ENCODE assay signal across 20 mouse cellular contexts in the genomic region with DNA sequence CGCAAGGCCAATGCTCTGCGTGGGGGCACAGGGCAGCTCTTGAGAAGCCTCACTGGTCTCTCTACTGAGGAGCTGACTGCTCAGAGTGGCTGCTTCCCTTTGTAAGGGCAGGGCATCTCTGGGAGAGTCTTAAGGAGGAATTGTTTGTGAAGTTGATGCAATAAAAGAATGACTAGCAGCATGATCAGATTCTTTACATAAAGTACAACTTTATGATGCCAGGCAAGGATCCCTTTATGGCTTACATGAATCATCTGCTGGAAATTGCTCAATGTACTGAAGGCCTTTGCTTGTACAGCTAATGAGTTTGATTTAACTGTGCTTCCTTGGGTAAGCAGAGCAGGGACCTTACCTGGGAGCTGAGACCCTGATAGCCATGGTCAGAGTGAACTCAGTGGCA. TPM values are rescaled to one million over a fixed set of nuclear protein-coding genes. Genes with fewer than 3 reads are reported as not detected.
DNase-seq lines count a peak whose midpoint lies in the region; ATAC-seq and TF ChIP-seq lines count a peak whose summit lies in the region.
"Had no signal": no experiment of that assay in that cellular context is flagged by ENCODE, and none has a peak within 500 bp of the region (broad histone marks: within the 10 kb centered on the region; RNA-seq: fewer than 3 reads in every experiment).

No protein-coding gene starts in this region.

- TF ChIP-seq CTCF in Patski (IDR thresholded peaks at IDR 0.05): no peak
- no peak for TF ChIP-seq CTCF in small intestine, adult 2 months (IDR thresholded peaks at IDR 0.05; ENCODE audit: extremely low read depth, insufficient read length, insufficient replicate concordance, low read depth, low read length)

- H3K4me1 ChIP-seq in intestine, embryonic 14.5 days (replicated peaks; ENCODE audit: control insufficient read depth, insufficient read depth, low read length): peaks cover 5% of the 10 kb centered on the region
- peaks cover 19% of the 10 kb centered on the region; the same call in 1 of the 2 replicates for H3K4me1 ChIP-seq in small intestine, adult 2 months (ENCODE audit: control insufficient read depth, insufficient read depth, insufficient read length, low read length)
- H3K4me1 ChIP-seq in kidney, embryonic 14.5 days (ENCODE audit: control insufficient read depth, insufficient read depth, low read length): no peaks in the 10 kb centered on the region
- H3K4me1 ChIP-seq in midbrain, embryonic 11.5 days (ENCODE audit: control insufficient read depth, insufficient read depth, low read length): no peaks in the 10 kb centered on the region
- H3K4me1 ChIP-seq: embryonic facial prominence, embryonic 15.5 days; heart, embryonic 12.5 days; hindbrain, embryonic 10.5 days had no signal

- H3K9me3 ChIP-seq in intestine, embryonic 14.5 days (ENCODE audit: control insufficient read depth, low read length): no peaks in the 10 kb centered on the region
- H3K9me3 ChIP-seq in kidney, embryonic 14.5 days (ENCODE audit: control insufficient read depth, low read length): no peaks in the 10 kb centered on the region
- no peaks in the 10 kb centered on the region for H3K9me3 ChIP-seq in midbrain, embryonic 11.5 days (ENCODE audit: control insufficient read depth, low read length)
- H3K9me3 ChIP-seq: embryonic facial prominence, embryonic 15.5 days; heart, embryonic 12.5 days; hindbrain, embryonic 10.5 days had no signal

- in situ Hi-C loops in Patski (cut with MboI; ENCODE audit: low pct_unique_long_range_greater_than_20kb): no loop called here

- DNase-seq in 416B (ENCODE audit: low read depth) (peak; percentile 46), Patski (ENCODE audit: low read depth, low spot score) (no peak)
- DNase-seq in intestine, embryonic 14.5 days (ENCODE audit: low spot score): no peak
- DNase-seq in adrenal gland, postnatal 4 days (ENCODE audit: low spot score in 2 of 2): no peak
- DNase-seq in midbrain, embryonic 11.5 days (ENCODE audit: low spot score, missing footprints): no peak
- DNase-seq: adrenal gland, adult 2 months; adrenal gland, postnatal 25 days; cerebellum, adult 11 months; cerebellum, adult 8-10 months; cerebellum, postnatal 14 days; embryo, embryonic 11 days; gastrocnemius, postnatal 14 days had no signal

- no peaks in the 10 kb centered on the region for H3K27me3 ChIP-seq in Patski
- H3K27me3 ChIP-seq in intestine, embryonic 14.5 days (replicated peaks; ENCODE audit: control insufficient read depth, insufficient read depth, low read length): no peaks in the 10 kb centered on the region
- no peaks in the 10 kb centered on the region for H3K27me3 ChIP-seq in small intestine, adult 2 months (ENCODE audit: control insufficient read depth, insufficient read depth, low read length)
- 0 out of 2 replicates have a peak, but pooled peaks cover 4% of the 10 kb centered on the region for H3K27me3 ChIP-seq in kidney, embryonic 14.5 days (ENCODE audit: control insufficient read depth, insufficient read depth, low read length)
- H3K27me3 ChIP-seq in midbrain, embryonic 11.5 days (ENCODE audit: control insufficient read depth, insufficient read depth, low read length): no peaks in the 10 kb centered on the region
- H3K27me3 ChIP-seq: embryonic facial prominence, embryonic 15.5 days; heart, embryonic 12.5 days had no signal

- peak; percentile 39 for ATAC-seq in Patski
- ATAC-seq in intestine, embryonic 14.5 days (replicated peaks; ENCODE audit: low FRiP score, low TSS enrichment, low read depth): peak; percentile 80
- no peak for ATAC-seq in kidney, embryonic 14.5 days (ENCODE audit: low FRiP score, low TSS enrichment)
- ATAC-seq in midbrain, embryonic 11.5 days (ENCODE audit: low FRiP score): no peak
- ATAC-seq: forebrain, embryonic 16.5 days had no signal

- CTCF ChIA-PET in Patski (lab: Charles Lee): no interaction called here

- WGBS in intestine, embryonic 14.5 days: 76% methylated on average over 2 of the region's 2 CpGs
- WGBS in small intestine, adult 2 months: 48% methylated on average over 2 of the region's 2 CpGs
- 71% methylated on average over 2 of the region's 2 CpGs for WGBS in kidney, embryonic 14.5 days
- WGBS in midbrain, embryonic 11.5 days: 89% methylated on average over 2 of the region's 2 CpGs

- TF ChIP-seq POLR2A in small intestine, adult 2 months (IDR thresholded peaks at IDR 0.05; ENCODE audit: low read depth, low read length): no peak

- no peaks in the 10 kb centered on the region for H3K36me3 ChIP-seq in intestine, embryonic 14.5 days (ENCODE audit: control insufficient read depth, insufficient read depth, low read length)
- peaks cover 15% of the 10 kb centered on the region for H3K36me3 ChIP-seq in small intestine, adult 2 months (ENCODE audit: control insufficient read depth, insufficient read depth, low read length)
- H3K36me3 ChIP-seq in kidney, embryonic 14.5 days (ENCODE audit: control insufficient read depth, insufficient read depth, low read length): no peaks in the 10 kb centered on the region
- H3K36me3 ChIP-seq in midbrain, embryonic 11.5 days (ENCODE audit: control insufficient read depth, insufficient read depth, low read length): no peaks in the 10 kb centered on the region
- H3K36me3 ChIP-seq: embryonic facial prominence, embryonic 15.5 days; heart, embryonic 12.5 days; hindbrain, embryonic 10.5 days had no signal

- no peak overlapping the region for H3K27ac ChIP-seq in intestine, embryonic 14.5 days (ENCODE audit: low read depth)
- H3K27ac ChIP-seq in small intestine, adult 2 months (ENCODE audit: insufficient read depth, low read depth, low read length): peak overlapping the region; percentile 5; the same call in 1 of the 2 replicates
- no peak overlapping the region for H3K27ac ChIP-seq in kidney, embryonic 14.5 days (ENCODE audit: low read depth, low read length)
- H3K27ac ChIP-seq in midbrain, embryonic 11.5 days (ENCODE audit: low read depth, low read length): no peak overlapping the region
- H3K27ac ChIP-seq: embryonic facial prominence, embryonic 15.5 days; hindbrain, embryonic 10.5 days; hindbrain, embryonic 14.5 days had no signal

- H3K4me3 ChIP-seq in intestine, embryonic 14.5 days (ENCODE audit: low read depth, low read length): no peak overlapping the region
- no peak overlapping the region for H3K4me3 ChIP-seq in small intestine, adult 2 months (ENCODE audit: low read depth, low read length)
- H3K4me3 ChIP-seq in kidney, embryonic 14.5 days (ENCODE audit: low read length): no peak overlapping the region
- H3K4me3 ChIP-seq in midbrain, embryonic 11.5 days (ENCODE audit: low read depth, low read length): no peak overlapping the region
- H3K4me3 ChIP-seq: embryonic facial prominence, embryonic 15.5 days; erythroblast, embryonic 14.5 days; heart, embryonic 12.5 days; hindbrain, embryonic 10.5 days had no signal

- no peak overlapping the region for H3K4me2 ChIP-seq in intestine, embryonic 14.5 days (ENCODE audit: low read length)
- H3K4me2 ChIP-seq in kidney, embryonic 14.5 days (replicated peaks; ENCODE audit: low read depth, low read length): no peak overlapping the region
- no peak overlapping the region for H3K4me2 ChIP-seq in midbrain, embryonic 11.5 days
- H3K4me2 ChIP-seq: embryonic facial prominence, embryonic 15.5 days; heart, embryonic 12.5 days; hindbrain, embryonic 14.5 days had no signal

- no peak overlapping the region for H3K9ac ChIP-seq in intestine, embryonic 14.5 days (ENCODE audit: low read length)
- no peak overlapping the region for H3K9ac ChIP-seq in kidney, embryonic 14.5 days (ENCODE audit: low read depth, low read length)
- no peak overlapping the region for H3K9ac ChIP-seq in midbrain, embryonic 11.5 days (ENCODE audit: low read length)
- H3K9ac ChIP-seq: embryonic facial prominence, embryonic 15.5 days; heart, embryonic 12.5 days; hindbrain, embryonic 14.5 days had no signal

- POLR2A ChIA-PET in Patski (lab: Charles Lee): no interaction called here

RNA-seq across cellular contexts. Expression of a gene that starts 18.7 kb away (rescaled TPM):
- polyA plus RNA-seq in Patski (2021): 11.4 TPM
- polyA plus RNA-seq in intestine, embryonic 14.5 days (2014; fragmentation: Nextera tagmentation; extraction: Ambion mirVana): 13.9 and 17.7 TPM in 2 replicates
- 28.5 and 56.7 TPM in 2 replicates for polyA plus RNA-seq in small intestine, adult 2 months (2012; rRNA removed)
- total RNA-seq in adrenal gland, postnatal 4 days (2021): 10 to 100 TPM; 30.3 to 35.1 TPM
- 7.9 and 11.8 TPM in 2 replicates for polyA plus RNA-seq in kidney, embryonic 14.5 days (2014; fragmentation: Nextera tagmentation; extraction: Ambion mirVana)
- polyA plus RNA-seq in midbrain, embryonic 11.5 days (2014; fragmentation: Nextera tagmentation; extraction: Ambion mirVana): 2.9 and 4.6 TPM in 2 replicates

RNA-seq across cellular contexts. Expression of a gene that starts 45.4 kb away (rescaled TPM):
- polyA plus RNA-seq in Patski (2021): 29.3 TPM
- 49.6 and 53.9 TPM in 2 replicates for polyA plus RNA-seq in intestine, embryonic 14.5 days (2014; fragmentation: Nextera tagmentation; extraction: Ambion mirVana)
- 33.3 and 41.8 TPM in 2 replicates for polyA plus RNA-seq in small intestine, adult 2 months (2012; rRNA removed)
- 10 to 100 TPM; 31.7 to 34.1 TPM for total RNA-seq in adrenal gland, postnatal 4 days (2021)
- 35.4 and 51.3 TPM in 2 replicates for polyA plus RNA-seq in kidney, embryonic 14.5 days (2014; fragmentation: Nextera tagmentation; extraction: Ambion mirVana)
- 78.1 and 78.8 TPM in 2 replicates for polyA plus RNA-seq in midbrain, embryonic 11.5 days (2014; fragmentation: Nextera tagmentation; extraction: Ambion mirVana)

Comparison
In these comparisons a context has a peak if more than half of its experiments do, and no peak if none do; other contexts are left out.
1. ATAC-seq: peak in Patski (single experiment) and intestine, embryonic 14.5 days (single experiment); none in kidney, embryonic 14.5 days (single experiment) and midbrain, embryonic 11.5 days (single experiment).